ENCODE assay signal across 14 mouse cellular contexts in the genomic region with DNA sequence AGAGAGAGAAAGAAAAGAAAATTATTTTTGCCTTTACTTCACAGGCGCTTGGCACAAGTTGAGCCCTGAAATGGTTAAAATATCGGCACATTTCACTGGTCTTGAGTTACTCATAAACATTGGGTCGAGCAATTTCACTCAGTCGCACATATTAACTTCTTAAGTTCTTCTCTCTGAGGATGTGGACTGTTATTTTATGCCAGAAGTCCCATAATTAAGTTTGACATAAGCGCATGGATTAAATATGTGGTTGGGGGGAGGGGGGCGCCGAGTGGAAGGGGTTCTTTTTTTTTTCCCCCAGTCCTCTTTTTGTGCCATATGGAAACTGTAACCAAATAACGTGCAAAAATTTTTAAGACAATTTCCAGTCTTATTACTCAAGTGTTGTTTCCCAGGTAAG.
"Had no signal": no experiment of that assay in that cellular context is flagged by ENCODE, and none has a peak within 500 bp of the region (broad histone marks: within the 10 kb centered on the region; RNA-seq: fewer than 3 reads in every experiment).

No protein-coding gene starts in this region.

- H3K9me3 ChIP-seq: kidney, embryonic 15.5 days; stomach, embryonic 15.5 days had no signal

- H3K36me3 ChIP-seq: kidney, embryonic 15.5 days; midbrain, embryonic 12.5 days; stomach, embryonic 15.5 days had no signal

- H3K4me2 ChIP-seq: midbrain, embryonic 12.5 days; stomach, embryonic 15.5 days had no signal

- DNase-seq: kidney, postnatal 25 days; lung, embryonic 14.5 days; lung, postnatal 10 days; lung, postnatal 4 days; right cerebral cortex, postnatal 4 days; spleen, adult 18-20 months; thymus, adult 2 months; thymus, postnatal 36 days had no signal

- H3K9ac ChIP-seq: kidney, embryonic 15.5 days; lung, embryonic 14.5 days; midbrain, embryonic 12.5 days; stomach, embryonic 15.5 days had no signal

- H3K27ac ChIP-seq: kidney, embryonic 15.5 days; left cerebral cortex, adult 2 months; midbrain, embryonic 12.5 days; stomach, embryonic 15.5 days had no signal

- H3K4me3 ChIP-seq: kidney, embryonic 15.5 days; left cerebral cortex, adult 2 months; midbrain, embryonic 12.5 days; stomach, embryonic 15.5 days had no signal

- ATAC-seq: intestine, embryonic 16.5 days had no signal

- H3K27me3 ChIP-seq: kidney, embryonic 15.5 days; megakaryocyte, embryonic 14.5 days; midbrain, embryonic 12.5 days; stomach, embryonic 15.5 days had no signal
